Mouse (Mus musculus): Measurements from ENCODE around the gene Crybb2. TPM values are rescaled to one million over a fixed set of nuclear protein-coding genes. Genes with fewer than 3 reads are reported as not detected.
"Not testable (repeated sequence)": the region's sequence is repeated elsewhere in the genome, so short reads cannot be mapped to it uniquely, and the experiment has no call there.

Crybb2 gene
- polyA plus RNA-seq, 1 experiment from 2014 or later: not detected

DNA sequence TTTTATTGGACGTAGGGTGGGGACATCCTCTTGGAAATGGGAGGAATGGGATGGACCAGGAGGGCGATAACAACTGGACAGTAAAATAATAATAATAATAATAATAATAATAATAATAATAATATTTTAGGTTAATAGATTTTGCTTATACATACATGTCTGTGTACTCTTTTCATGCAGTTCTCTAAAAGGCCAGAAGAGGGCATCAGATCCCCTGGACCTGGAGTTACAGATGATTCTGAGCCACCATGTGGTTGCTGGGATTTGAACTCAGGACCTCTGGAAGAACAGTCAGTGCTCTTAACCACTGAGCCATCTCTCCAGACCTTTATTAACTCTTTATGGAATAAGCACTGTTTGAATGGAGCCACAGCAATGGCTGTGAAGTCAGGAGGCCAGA, 39.7 kb upstream of the Crybb2 start:
- WGBS: 91% methylated on average over 2 of the region's 2 CpGs
- H3K4me2 ChIP-seq (ENCODE audit: low read length); DNase-seq (ENCODE audit: low spot score): not testable (repeated sequence)

DNA sequence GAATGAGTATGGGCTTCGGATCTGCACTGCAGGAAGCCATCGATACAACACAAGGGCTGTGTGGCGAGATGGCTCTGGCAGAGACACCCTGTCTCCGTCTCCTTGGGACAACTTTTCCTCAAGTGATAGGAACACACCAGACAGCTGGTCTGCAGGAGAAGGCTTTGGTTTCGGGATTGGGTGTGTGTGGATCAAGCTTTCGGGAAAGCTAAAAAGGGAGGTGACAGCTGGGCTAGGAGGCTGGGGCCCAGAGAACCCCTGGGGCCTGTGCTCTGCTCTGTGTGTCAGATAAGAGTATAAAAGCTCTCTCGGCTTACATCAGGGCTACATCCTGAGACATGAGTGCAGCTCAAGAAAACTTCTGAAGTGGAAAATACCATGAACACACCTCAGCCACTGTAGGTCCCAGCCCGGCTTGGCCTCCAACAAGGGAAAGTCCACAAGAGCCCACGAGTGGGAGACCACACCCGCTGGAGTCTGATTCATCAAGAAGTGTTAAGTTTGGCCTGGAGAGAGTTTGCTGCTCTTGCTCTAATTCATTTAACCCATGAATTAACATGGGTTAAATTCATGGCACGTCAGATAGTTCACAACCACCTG, 38.3 kb upstream of the Crybb2 start:
- no peak overlapping the region for H3K4me3 ChIP-seq (ENCODE audit: low read depth, low read length)
- no peak overlapping the region for H3K27ac ChIP-seq (ENCODE audit: low read depth, low read length)
- H3K27me3 ChIP-seq (replicated peaks; ENCODE audit: control insufficient read depth, insufficient read depth, low read length): no peaks in the 10 kb centered on the region
- no peaks in the 10 kb centered on the region for H3K9me3 ChIP-seq (replicated peaks; ENCODE audit: control insufficient read depth, low read length)
- H3K9ac ChIP-seq (ENCODE audit: low read length): no peak overlapping the region
- no peaks in the 10 kb centered on the region for H3K4me1 ChIP-seq (ENCODE audit: control insufficient read depth, insufficient read depth, low read length)
- no peak overlapping the region for H3K4me2 ChIP-seq (ENCODE audit: low read length)
- WGBS: 74% methylated on average over 11 of the region's 11 CpGs
- no peak for ATAC-seq
- no peaks in the 10 kb centered on the region for H3K36me3 ChIP-seq (ENCODE audit: control insufficient read depth, insufficient read depth, low read length)
- DNase-seq (ENCODE audit: low spot score): no peak

More for the DNA sequence above, 39.7 kb upstream of the Crybb2 start:
- H3K9ac ChIP-seq (ENCODE audit: low read length); H3K27ac ChIP-seq (ENCODE audit: low read depth, low read length); ATAC-seq; H3K27me3 ChIP-seq (replicated peaks; ENCODE audit: control insufficient read depth, insufficient read depth, low read length); H3K9me3 ChIP-seq (replicated peaks; ENCODE audit: control insufficient read depth, low read length); H3K4me1 ChIP-seq (ENCODE audit: control insufficient read depth, insufficient read depth, low read length); H3K4me3 ChIP-seq (ENCODE audit: low read depth, low read length); H3K36me3 ChIP-seq (ENCODE audit: control insufficient read depth, insufficient read depth, low read length): not testable (repeated sequence)

DNA sequence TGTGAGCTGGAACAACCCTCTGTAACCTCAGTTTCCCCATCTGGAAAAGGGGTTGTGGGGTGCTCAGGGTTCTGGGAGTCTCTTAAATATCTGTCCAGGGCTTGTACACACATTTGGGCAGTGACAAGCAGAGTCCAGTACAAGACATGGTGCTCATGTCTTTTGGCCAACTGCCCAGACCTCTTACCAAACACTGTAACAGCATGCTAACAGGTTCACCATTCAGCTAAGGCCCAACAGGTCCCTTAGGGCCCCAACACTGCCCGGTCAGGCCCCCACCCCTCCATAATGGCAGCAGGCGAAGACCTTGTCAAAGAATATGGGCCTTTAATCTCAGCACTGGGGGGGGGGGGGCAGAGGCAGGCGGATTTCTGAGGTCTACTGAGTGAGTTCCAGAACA, 37.8 kb upstream of the Crybb2 start:
- Histone ChIP-seq H3K4me1 (ENCODE audit: control insufficient read depth, insufficient read depth, low read length) (peaks cover under 1% of the 10 kb centered on the region; the same call in 1 of the 2 replicates), H3K27me3 (replicated peaks; ENCODE audit: control insufficient read depth, insufficient read depth, low read length) (no peaks in the 10 kb centered on the region), H3K36me3 (ENCODE audit: control insufficient read depth, insufficient read depth, low read length) (no peaks in the 10 kb centered on the region), H3K9ac (ENCODE audit: low read length) (no peak overlapping the region), H3K27ac (ENCODE audit: low read depth, low read length) (no peak overlapping the region), H3K9me3 (replicated peaks; ENCODE audit: control insufficient read depth, low read length) (no peaks in the 10 kb centered on the region), H3K4me2 (ENCODE audit: low read length) (no peak overlapping the region), H3K4me3 (ENCODE audit: low read depth, low read length) (no peak overlapping the region)
- 32% methylated on average over 3 of the region's 3 CpGs for WGBS
- ATAC-seq: no peak
- peak; percentile 32 for DNase-seq (ENCODE audit: low spot score)

DNA sequence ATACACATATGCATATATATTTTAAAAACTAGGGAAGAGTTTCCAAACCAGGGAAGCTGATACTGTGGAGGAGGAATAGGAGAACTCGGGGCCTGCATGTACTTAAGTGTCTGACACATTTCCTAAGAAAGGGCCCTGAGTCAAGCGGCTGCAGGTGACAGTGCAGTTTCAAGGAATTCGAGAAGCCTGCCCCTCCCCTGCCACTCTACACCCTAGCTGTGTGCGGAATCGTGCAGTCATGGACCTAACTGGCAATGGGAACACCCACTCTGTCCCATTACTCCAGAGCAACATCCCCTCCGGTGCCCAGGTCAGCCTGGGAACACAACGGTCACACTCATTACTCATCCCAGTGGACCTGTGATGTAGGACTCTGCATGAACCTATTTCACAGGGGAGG, 36.7 kb upstream of the Crybb2 start:
- Histone ChIP-seq H3K9ac (ENCODE audit: low read length) (no peak overlapping the region), H3K36me3 (ENCODE audit: control insufficient read depth, insufficient read depth, low read length) (no peaks in the 10 kb centered on the region)
- WGBS: 83% methylated on average over 7 of the region's 7 CpGs

DNA sequence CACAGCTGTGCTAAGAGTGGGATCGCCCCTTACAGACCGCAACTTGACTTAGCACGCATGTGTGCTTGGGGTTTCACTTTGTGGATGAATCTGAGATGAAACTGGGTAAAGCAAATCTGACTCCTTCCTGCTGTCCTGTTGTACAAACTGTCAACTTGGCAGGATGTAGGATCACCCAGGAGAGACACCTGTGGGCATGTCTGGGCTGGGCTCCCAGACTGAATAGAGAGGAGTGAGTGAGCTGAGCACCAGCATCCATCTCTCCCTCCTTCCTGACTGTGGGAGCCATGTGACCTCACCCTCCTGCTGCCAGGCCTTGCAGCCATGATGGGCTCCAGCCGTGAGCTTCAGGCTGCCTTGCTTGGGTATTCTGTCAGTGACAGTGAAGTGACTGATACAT, 35.6 kb upstream of the Crybb2 start:
- H3K36me3 ChIP-seq (ENCODE audit: control insufficient read depth, insufficient read depth, low read length): no peaks in the 10 kb centered on the region
- 83% methylated on average over 4 of the region's 4 CpGs for WGBS
- peaks cover 3% of the 10 kb centered on the region; the same call in 1 of the 2 replicates for H3K4me1 ChIP-seq (ENCODE audit: control insufficient read depth, insufficient read depth, low read length)
- H3K9ac ChIP-seq (ENCODE audit: low read length): no peak overlapping the region
- no peak overlapping the region for H3K4me3 ChIP-seq (ENCODE audit: low read depth, low read length)
- H3K27ac ChIP-seq (ENCODE audit: low read depth, low read length): no peak overlapping the region
- no peaks in the 10 kb centered on the region for H3K27me3 ChIP-seq (replicated peaks; ENCODE audit: control insufficient read depth, insufficient read depth, low read length)
- no peaks in the 10 kb centered on the region for H3K9me3 ChIP-seq (replicated peaks; ENCODE audit: control insufficient read depth, low read length)
- no peak for ATAC-seq
- H3K4me2 ChIP-seq (ENCODE audit: low read length): no peak overlapping the region
- DNase-seq (ENCODE audit: low spot score): no peak

More for the DNA sequence above, 36.7 kb upstream of the Crybb2 start:
- H3K27ac ChIP-seq (ENCODE audit: low read depth, low read length): no peak overlapping the region
- no peaks in the 10 kb centered on the region for H3K27me3 ChIP-seq (replicated peaks; ENCODE audit: control insufficient read depth, insufficient read depth, low read length)
- no peak for DNase-seq (ENCODE audit: low spot score)
- H3K4me1 ChIP-seq (ENCODE audit: control insufficient read depth, insufficient read depth, low read length): peaks cover 3% of the 10 kb centered on the region; the same call in 1 of the 2 replicates
- no peak overlapping the region for H3K4me2 ChIP-seq (ENCODE audit: low read length)
- no peak overlapping the region for H3K4me3 ChIP-seq (ENCODE audit: low read depth, low read length)
- ATAC-seq: no peak
- no peaks in the 10 kb centered on the region for H3K9me3 ChIP-seq (replicated peaks; ENCODE audit: control insufficient read depth, low read length)

DNA sequence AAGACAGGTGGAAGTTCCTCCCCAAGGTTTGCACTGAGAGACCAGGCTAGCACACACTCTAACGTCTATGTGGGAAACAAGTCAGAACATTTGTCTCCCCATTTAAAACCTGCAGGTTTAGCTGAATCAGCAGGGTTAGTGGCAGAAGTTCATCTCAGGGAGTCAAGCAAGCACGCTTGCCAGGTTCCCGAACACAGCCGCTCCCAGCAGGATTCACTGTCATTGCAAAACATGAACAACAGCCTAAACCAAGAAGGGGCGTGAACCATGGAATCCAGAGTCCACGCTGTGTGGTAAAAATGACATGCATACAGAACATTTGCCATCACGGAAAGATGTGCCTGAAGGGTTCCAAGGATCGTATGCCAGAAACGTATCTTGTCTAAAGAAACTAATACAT, 35.1 kb upstream of the Crybb2 start:
- WGBS: 84% methylated on average over 9 of the region's 9 CpGs
- no peak overlapping the region for H3K4me2 ChIP-seq (ENCODE audit: low read length)
- no peaks in the 10 kb centered on the region for H3K36me3 ChIP-seq (ENCODE audit: control insufficient read depth, insufficient read depth, low read length)
- no peak for ATAC-seq
- no peaks in the 10 kb centered on the region for H3K27me3 ChIP-seq (replicated peaks; ENCODE audit: control insufficient read depth, insufficient read depth, low read length)
- no peak for DNase-seq (ENCODE audit: low spot score)
- no peak overlapping the region for H3K9ac ChIP-seq (ENCODE audit: low read length)
- H3K4me1 ChIP-seq (ENCODE audit: control insufficient read depth, insufficient read depth, low read length): peaks cover 3% of the 10 kb centered on the region; the same call in 1 of the 2 replicates
- H3K27ac ChIP-seq (ENCODE audit: low read depth, low read length): no peak overlapping the region
- H3K9me3 ChIP-seq (replicated peaks; ENCODE audit: control insufficient read depth, low read length): no peaks in the 10 kb centered on the region
- H3K4me3 ChIP-seq (ENCODE audit: low read depth, low read length): no peak overlapping the region

DNA sequence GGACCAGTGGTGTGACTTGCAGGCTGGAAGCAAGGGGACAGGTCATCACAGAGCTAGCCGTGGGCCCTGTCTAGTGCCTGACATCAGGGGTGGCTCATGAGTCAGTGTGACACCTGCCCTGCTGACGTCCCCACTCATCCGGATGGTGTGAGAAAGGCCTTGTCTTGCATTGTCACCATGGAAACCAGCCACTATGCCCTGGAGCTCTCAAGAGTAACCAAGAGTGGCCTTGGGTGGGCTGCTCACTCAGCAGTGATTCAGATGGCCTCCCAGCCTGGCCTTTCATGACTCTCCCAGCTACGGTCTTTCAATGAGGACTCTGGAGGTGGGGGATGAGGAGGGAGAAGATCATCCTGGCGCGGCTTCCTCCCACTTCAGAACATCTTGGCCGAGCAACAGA, 32.5 kb upstream of the Crybb2 start:
- Histone ChIP-seq H3K4me3 (ENCODE audit: low read depth, low read length) (no peak overlapping the region), H3K27me3 (replicated peaks; ENCODE audit: control insufficient read depth, insufficient read depth, low read length) (no peaks in the 10 kb centered on the region), H3K9ac (ENCODE audit: low read length) (no peak overlapping the region), H3K4me2 (ENCODE audit: low read length) (no peak overlapping the region), H3K27ac (ENCODE audit: low read depth, low read length) (no peak overlapping the region), H3K4me1 (ENCODE audit: control insufficient read depth, insufficient read depth, low read length) (peaks cover 3% of the 10 kb centered on the region; the same call in 1 of the 2 replicates), H3K9me3 (replicated peaks; ENCODE audit: control insufficient read depth, low read length) (no peaks in the 10 kb centered on the region), H3K36me3 (ENCODE audit: control insufficient read depth, insufficient read depth, low read length) (0 out of 2 replicates have a peak, but pooled peaks cover 2% of the 10 kb centered on the region)
- DNase-seq (ENCODE audit: low spot score) (no peak), ATAC-seq (0 out of 2 replicates have a peak, but pooled peaks have one; percentile 27)
- 49% methylated on average over 7 of the region's 7 CpGs for WGBS

DNA sequence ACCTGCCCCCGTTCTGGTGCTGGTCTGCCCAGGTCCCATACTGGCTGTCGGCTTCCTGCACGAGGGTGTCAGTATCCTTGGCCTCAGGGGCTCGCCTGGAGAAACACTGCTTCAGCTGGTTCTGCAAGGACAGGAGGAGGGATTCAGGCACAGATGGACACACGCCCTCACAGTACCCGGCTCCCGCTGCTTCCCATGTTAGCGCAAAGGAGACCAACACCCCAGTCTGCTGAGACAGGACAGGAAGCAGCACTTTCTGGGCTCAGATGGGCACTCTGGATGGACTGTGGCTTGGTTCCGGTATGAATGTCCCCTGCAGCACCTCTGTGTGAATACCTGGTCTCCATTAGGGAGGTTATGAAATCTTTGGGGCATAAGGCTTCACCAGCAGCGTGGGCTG, 31.5 kb upstream of the Crybb2 start:
- Histone ChIP-seq H3K27me3 (replicated peaks; ENCODE audit: control insufficient read depth, insufficient read depth, low read length) (no peaks in the 10 kb centered on the region), H3K4me1 (ENCODE audit: control insufficient read depth, insufficient read depth, low read length) (peaks cover 3% of the 10 kb centered on the region; the same call in 1 of the 2 replicates), H3K36me3 (ENCODE audit: control insufficient read depth, insufficient read depth, low read length) (0 out of 2 replicates have a peak, but pooled peaks cover 4% of the 10 kb centered on the region), H3K9me3 (replicated peaks; ENCODE audit: control insufficient read depth, low read length) (no peaks in the 10 kb centered on the region), H3K4me3 (ENCODE audit: low read depth, low read length) (no peak overlapping the region), H3K27ac (ENCODE audit: low read depth, low read length) (no peak overlapping the region), H3K4me2 (ENCODE audit: low read length) (no peak overlapping the region), H3K9ac (ENCODE audit: low read length) (no peak overlapping the region)
- ATAC-seq: no peak
- DNase-seq (ENCODE audit: low spot score): no peak
- 89% methylated on average over 10 of the region's 10 CpGs for WGBS

DNA sequence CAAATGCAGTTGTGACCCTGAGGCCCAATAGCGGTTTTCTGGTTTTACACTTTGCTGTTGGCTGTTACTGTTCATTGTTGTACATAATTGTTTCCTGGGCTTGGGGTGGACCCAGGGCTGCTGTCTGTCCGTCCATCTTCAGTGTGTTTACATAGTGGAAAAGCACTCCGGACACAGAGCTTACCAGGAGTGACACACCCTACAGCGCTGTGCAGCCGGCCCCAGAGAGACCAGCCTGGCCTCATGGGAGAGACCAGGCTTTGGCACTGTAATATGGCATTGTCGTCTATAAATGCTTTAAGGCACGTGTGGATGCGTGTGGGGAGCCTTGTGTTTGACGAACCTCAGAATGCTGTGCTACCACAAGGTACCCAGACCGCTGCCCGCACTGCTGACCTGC, 30.5 kb upstream of the Crybb2 start:
- ATAC-seq (no peak), DNase-seq (ENCODE audit: low spot score) (no peak)
- no peak overlapping the region for H3K9ac ChIP-seq (ENCODE audit: low read length)
- WGBS: 90% methylated on average over 11 of the region's 11 CpGs
- H3K9me3 ChIP-seq (replicated peaks; ENCODE audit: control insufficient read depth, low read length): no peaks in the 10 kb centered on the region
- H3K4me3 ChIP-seq (ENCODE audit: low read depth, low read length): no peak overlapping the region
- H3K27ac ChIP-seq (ENCODE audit: low read depth, low read length): no peak overlapping the region
- peaks cover 3% of the 10 kb centered on the region; the same call in 1 of the 2 replicates for H3K4me1 ChIP-seq (ENCODE audit: control insufficient read depth, insufficient read depth, low read length)
- no peaks in the 10 kb centered on the region for H3K27me3 ChIP-seq (replicated peaks; ENCODE audit: control insufficient read depth, insufficient read depth, low read length)
- peaks cover 6% of the 10 kb centered on the region; the same call in 1 of the 2 replicates for H3K36me3 ChIP-seq (ENCODE audit: control insufficient read depth, insufficient read depth, low read length)
- H3K4me2 ChIP-seq (ENCODE audit: low read length): no peak overlapping the region
